Mouse (Mus musculus) E14TG2a.4 (cell line): ENCODE measurements at regions not wholly inside any gene's neighbourhood (a gene's known extent, or its start where the extent isn't known, plus 50 kb on each side); places are given as distances from the start of the nearest gene placed in this dataset.

Experiments used
- CTCF ChIP-seq: conservative IDR thresholded peaks from 2 replicates; pipeline ENCODE4 v1.5.1; 2014; ENCODE audit warnings: low read length
- NANOG ChIP-seq: IDR thresholded peaks from 2 replicates; pipeline ENCODE4 v1.6.1; 2014; ENCODE audit warnings: borderline replicate concordance, low read length, mixed read lengths

DNA sequence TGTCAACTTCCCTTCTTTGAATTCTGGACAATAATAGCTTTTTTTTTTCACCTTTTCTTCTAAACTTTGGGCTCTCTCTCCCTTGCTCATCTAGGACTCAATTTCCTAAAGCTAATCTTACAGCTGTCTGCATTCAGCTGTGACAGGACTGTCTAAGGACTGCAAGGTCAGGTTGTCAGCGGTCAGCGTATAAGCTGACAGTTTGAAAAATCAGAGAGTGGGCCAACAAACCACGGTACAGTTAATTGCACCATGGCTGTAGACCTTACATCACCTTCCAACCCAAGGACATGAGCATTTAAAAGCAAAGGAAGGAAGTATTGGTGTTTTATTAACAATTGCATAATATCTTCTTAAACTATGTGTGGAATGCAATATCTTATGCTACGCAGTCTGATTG, 1100.9 kb downstream of the Galc start:
- no peak for TF ChIP-seq CTCF
- TF ChIP-seq NANOG, result no peak
